Mouse (Mus musculus) limb, embryonic 14.5 days (tissue): Measurements from ENCODE around the gene Slc37a1. TPM values are rescaled to one million over a fixed set of nuclear protein-coding genes. Genes with fewer than 3 reads are reported as not detected.
A peak's percentile ranks its signal among the peaks of the same experiment; 100 is the strongest.

Experiments used
- ATAC-seq: fragments of 200-750 bp; cut with Nextera tagmentation; 2 replicates; pipeline ENCODE4 v1.8.0; 2017; ENCODE audit warnings: low read depth, moderate number of reproducible peaks, moderate TSS enrichment; ENCODE audit not compliant: low FRiP score
- DNase-seq: peaks from one replicate; pipeline ENCODE4 v3.0.0-alpha.2; 2015; ENCODE audit warnings: low spot score
- H3K27ac ChIP-seq: fragments of 300-500 bp; sonication (generic); replicated peaks from 2 replicates; pipeline ENCODE4 v1.5.1; 2014; ENCODE audit warnings: low read depth, mild to moderate bottlenecking, low read length, moderate library complexity, mixed read lengths
- H3K27me3 ChIP-seq: fragments of 300-500 bp; sonication (generic); 2 replicates; pipeline ENCODE4 v1.6.1; 2014; ENCODE audit warnings: low read length, mixed read lengths; ENCODE audit not compliant: control insufficient read depth, insufficient read depth
- H3K36me3 ChIP-seq: fragments of 300-500 bp; sonication (generic); 2 replicates; pipeline ENCODE4 v1.6.1; 2014; ENCODE audit warnings: mild to moderate bottlenecking, low read length, moderate library complexity, mixed read lengths; ENCODE audit not compliant: control insufficient read depth, insufficient read depth
- H3K4me1 ChIP-seq: fragments of 300-500 bp; sonication (generic); 2 replicates; pipeline ENCODE4 v1.6.1; 2014; ENCODE audit warnings: antibody characterized with exemption, low read length, mixed read lengths; ENCODE audit not compliant: control insufficient read depth, insufficient read depth
- H3K4me2 ChIP-seq: fragments of 300-500 bp; sonication (generic); replicated peaks from 2 replicates; pipeline ENCODE4 v1.6.1; 2014; ENCODE audit warnings: low read depth, mild to moderate bottlenecking, low read length, moderate library complexity; ENCODE audit not compliant: severe bottlenecking
- H3K4me3 ChIP-seq: fragments of 300-500 bp; sonication (generic); replicated peaks from 2 replicates; pipeline ENCODE4 v1.5.1; 2014; ENCODE audit warnings: low read length
- H3K9ac ChIP-seq: fragments of 300-500 bp; sonication (generic); 2 replicates; pipeline ENCODE4 v1.6.1; 2014; ENCODE audit warnings: mild to moderate bottlenecking, low read depth, low read length, moderate library complexity; ENCODE audit not compliant: severe bottlenecking
- H3K9me3 ChIP-seq: fragments of 300-500 bp; sonication (generic); 2 replicates; pipeline ENCODE4 v1.6.1; 2016; ENCODE audit warnings: low read length; ENCODE audit not compliant: control insufficient read depth
- POLR2A ChIP-seq: fragments of 200-500 bp; IDR thresholded peaks from 2 replicates; pipeline ENCODE4 v1.8.0; 2012; ENCODE audit warnings: inconsistent platforms, mild to moderate bottlenecking, moderate library complexity, borderline replicate concordance; ENCODE audit not compliant: insufficient read depth, insufficient read length; ENCODE audit errors: extremely low read depth
- WGBS: fragments of 180-500 bp; shearing (Covaris S2); extraction: QIAGEN DNeasy Blood & Tissue Kit; methylation state at CpG from one replicate; pipeline ENCODE4 v1.1.7; 2014; 5-methylcytosine and 5-hydroxymethylcytosine counted together
- polyA plus RNA-seq, 2 experiments: library from polyadenylated mRNA; depleted of rRNA in 1 of 2; stranded (reverse) in 1 of 2; unstranded in 1 of 2; fragments of >200 nt; fragmentation: Nextera tagmentation in 1 of 2; extraction: Ambion mirVana in 1 of 2; gene quantifications; 2 replicates each; pipeline versions ENCODE4 v1.2.1 to v1.2.3; 2012 to 2014

Slc37a1 gene
- polyA plus RNA-seq, 2 experiments: 1.6 to 2.4 TPM

- no peak overlapping the region for H3K9ac ChIP-seq
- 75% methylated on average over 5 of the region's 5 CpGs for WGBS
- H3K9me3 ChIP-seq: no peaks in the 10 kb centered on the region
- H3K4me1 ChIP-seq: no peaks in the 10 kb centered on the region
- no peaks in the 10 kb centered on the region for H3K27me3 ChIP-seq
- H3K36me3 ChIP-seq: no peaks in the 10 kb centered on the region
- DNase-seq: no peak
- H3K4me2 ChIP-seq: no peak overlapping the region
- H3K27ac ChIP-seq: no peak overlapping the region
- TF ChIP-seq POLR2A: no peak
- H3K4me3 ChIP-seq: no peak overlapping the region
- ATAC-seq: no peak
These were observed 19.2 kb downstream of the Slc37a1 start for GRCm38 (mm10) chr17:31305776-31306120.

- TF ChIP-seq POLR2A: no peak
- Histone ChIP-seq H3K27ac (no peak overlapping the region), H3K36me3 (no peaks in the 10 kb centered on the region), H3K9me3 (no peaks in the 10 kb centered on the region), H3K4me1 (no peaks in the 10 kb centered on the region), H3K27me3 (no peaks in the 10 kb centered on the region), H3K4me3 (no peak overlapping the region), H3K9ac (no peak overlapping the region), H3K4me2 (no peak overlapping the region)
- 55% methylated on average over 3 of the region's 3 CpGs for WGBS
- DNase-seq: no peak
- ATAC-seq: no peak
These were observed 21.2 kb downstream of the Slc37a1 start for GRCm38 (mm10) chr17:31307756-31308155.

GRCm38 (mm10) chr17:31308291-31308816 lies 21.8 kb downstream of the Slc37a1 start:
- Histone ChIP-seq H3K4me2 (no peak overlapping the region), H3K9me3 (no peaks in the 10 kb centered on the region), H3K36me3 (no peaks in the 10 kb centered on the region), H3K27ac (no peak overlapping the region), H3K9ac (no peak overlapping the region), H3K4me1 (no peaks in the 10 kb centered on the region), H3K4me3 (no peak overlapping the region), H3K27me3 (no peaks in the 10 kb centered on the region)
- WGBS: 93% methylated on average over 7 of the region's 7 CpGs
- DNase-seq (no peak), ATAC-seq (no peak)
- no peak for TF ChIP-seq POLR2A

GRCm38 (mm10) chr17:31309281-31309793 lies 22.7 kb downstream of the Slc37a1 start:
- Histone ChIP-seq H3K4me3 (no peak overlapping the region), H3K27ac (no peak overlapping the region), H3K4me2 (no peak overlapping the region), H3K27me3 (no peaks in the 10 kb centered on the region), H3K36me3 (no peaks in the 10 kb centered on the region), H3K9me3 (no peaks in the 10 kb centered on the region), H3K9ac (no peak overlapping the region), H3K4me1 (no peaks in the 10 kb centered on the region)
- DNase-seq: peak; percentile 44
- TF ChIP-seq POLR2A: no peak
- 26% methylated on average over 6 of the region's 6 CpGs for WGBS
- ATAC-seq: no peak

- no peak overlapping the region for H3K4me3 ChIP-seq
- DNase-seq (no peak), ATAC-seq (no peak)
- no peaks in the 10 kb centered on the region for H3K4me1 ChIP-seq
- H3K4me2 ChIP-seq: no peak overlapping the region
- H3K27ac ChIP-seq: no peak overlapping the region
- no peaks in the 10 kb centered on the region for H3K36me3 ChIP-seq
- no peak for TF ChIP-seq POLR2A
- no peaks in the 10 kb centered on the region for H3K9me3 ChIP-seq
- 77% methylated on average over 9 of the region's 9 CpGs for WGBS
- H3K9ac ChIP-seq: no peak overlapping the region
- H3K27me3 ChIP-seq: no peaks in the 10 kb centered on the region
These were observed 24.5 kb downstream of the Slc37a1 start for GRCm38 (mm10) chr17:31311047-31311446.

GRCm38 (mm10) chr17:31312648-31313047 lies 26.1 kb downstream of the Slc37a1 start:
- Histone ChIP-seq H3K9ac (no peak overlapping the region), H3K36me3 (no peaks in the 10 kb centered on the region), H3K4me2 (no peak overlapping the region), H3K4me3 (no peak overlapping the region), H3K9me3 (no peaks in the 10 kb centered on the region), H3K4me1 (no peaks in the 10 kb centered on the region), H3K27me3 (no peaks in the 10 kb centered on the region), H3K27ac (no peak overlapping the region)
- ATAC-seq (no peak), DNase-seq (no peak)
- WGBS: 80% methylated on average over 10 of the region's 10 CpGs
- no peak for TF ChIP-seq POLR2A
